Mouse (Mus musculus): ENCODE measurements around the gene Mrpl55. TPM values are rescaled to one million over a fixed set of nuclear protein-coding genes. Genes with fewer than 3 reads are reported as not detected.
"Not testable (repeated sequence)": the region's sequence is repeated elsewhere in the genome, so short reads cannot be mapped to it uniquely, and the experiment has no call there.

The Mrpl55 gene
- total RNA-seq, 2 experiments from 2014 or later, result 86.9 to 88.0 TPM

DNA sequence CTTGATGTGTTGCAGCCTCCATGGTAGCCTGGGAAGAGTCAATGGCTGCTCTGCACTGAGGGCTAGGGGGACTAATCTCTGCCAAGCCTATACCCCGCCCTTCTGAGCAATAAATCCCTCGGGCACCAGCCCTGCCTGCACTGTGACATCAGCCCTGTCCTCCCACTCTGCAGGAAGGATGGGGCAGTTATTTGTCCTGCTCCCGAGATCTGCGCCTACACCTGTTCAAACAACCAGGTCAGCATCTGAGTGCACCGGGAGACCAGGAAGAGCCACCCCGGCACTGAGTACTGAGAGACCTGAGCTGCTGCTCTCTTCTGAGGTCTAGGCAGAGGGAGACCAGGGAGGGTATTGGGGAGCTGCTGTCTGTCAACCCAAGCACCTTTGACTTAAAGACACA, 14.6 kb upstream of the Mrpl55 start:
- intact Hi-C loops (cut with DNase I), result loop anchor here (10.0 kb wide), 1 partner anchor 223 kb away; no protein-coding TSS in a partner anchor
- no peak for DNase-seq

GRCm38 (mm10) chr11:59191231-59192058, 10.8 kb upstream of the Mrpl55 start:
- peak; percentile 93 for DNase-seq
- intact Hi-C loops (cut with DNase I), result no loop called here

- intact Hi-C loops (cut with DNase I), result no loop called here
- DNase-seq, result no peak
Observed at GRCm38 (mm10) chr11:59192059-59192386, 10.3 kb upstream of the Mrpl55 start, which contains the start of gene Guk1. Gene Guk1 (minus strand): TSS chr11:59192212.

DNA sequence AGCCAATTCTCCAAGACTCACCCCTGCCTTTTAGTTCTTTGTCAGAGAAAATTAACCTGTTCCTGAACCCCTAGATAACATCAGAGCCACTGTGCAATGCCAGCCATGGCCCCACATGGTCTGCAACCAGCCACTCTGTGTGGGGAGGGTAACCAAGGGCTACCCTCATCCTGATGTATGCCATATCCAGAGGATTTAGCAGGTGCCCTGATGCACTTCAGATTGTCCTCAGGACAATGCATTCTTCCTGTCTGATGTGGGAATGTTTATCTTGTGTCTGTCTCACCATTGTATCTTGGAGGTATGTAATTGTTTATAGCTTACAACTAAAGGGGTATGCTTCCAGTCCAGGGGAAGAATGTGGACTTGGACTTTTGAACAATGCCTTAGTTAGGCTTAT, 6.1 kb upstream of the Mrpl55 start:
- intact Hi-C loops (cut with DNase I), result no loop called here
- DNase-seq, result no peak

DNA sequence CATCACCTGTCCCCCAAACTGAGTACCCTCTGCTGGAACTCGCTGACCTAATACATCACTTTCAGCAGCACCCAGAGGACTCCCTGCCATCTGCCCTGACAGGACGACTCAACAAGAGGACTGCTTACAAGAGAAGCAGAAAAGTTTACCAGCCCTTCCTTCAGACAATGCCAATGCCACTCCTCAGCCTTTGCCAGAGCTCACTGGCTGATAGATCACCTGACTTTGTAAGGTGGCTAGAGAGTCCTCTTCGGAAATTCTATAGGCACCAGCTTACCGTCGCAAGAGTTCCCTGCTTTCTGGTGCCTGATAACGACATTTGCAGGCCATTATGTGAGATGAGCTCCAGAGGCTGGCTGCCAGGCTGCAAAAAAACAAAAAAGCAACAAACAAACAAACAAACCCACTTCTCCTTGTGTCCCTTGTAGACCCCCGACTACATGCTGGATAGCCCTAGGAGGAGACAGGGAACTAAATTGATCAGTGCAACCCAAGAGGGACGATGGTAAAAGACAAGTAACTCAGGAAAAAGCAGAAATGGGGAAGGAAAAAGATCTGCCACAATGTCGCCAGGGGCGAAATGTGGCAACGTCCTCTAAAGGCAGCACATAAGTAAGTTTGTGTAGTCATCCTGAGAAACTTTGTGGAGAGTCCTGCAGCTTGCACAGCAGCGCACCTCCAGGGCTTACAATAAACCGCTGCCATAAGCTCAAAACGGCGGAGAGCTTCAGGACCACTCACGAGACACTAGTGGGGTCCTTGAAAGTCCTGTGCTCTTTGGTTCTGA, 877 bp upstream of the Mrpl55 start:
- intact Hi-C loops (cut with DNase I), result loop anchor here (5.0 kb wide), 1 partner anchor 39 kb away; the partner anchor contains the start of gene Iba57
- no peak for DNase-seq

- intact Hi-C loops (cut with DNase I), result no loop called here
- DNase-seq, result peak; percentile 94 to 95
Observed at GRCm38 (mm10) chr11:59208153-59208831, 6.0 kb downstream of the Mrpl55 start, which contains the start of gene 2310033P09Rik. Gene 2310033P09Rik (plus strand): TSS chr11:59208321.

GRCm38 (mm10) chr11:59209003-59209441, 6.7 kb downstream of the Mrpl55 start:
- intact Hi-C loops (cut with DNase I), result loop anchor here (1.0 kb wide), 1 partner anchor 18 kb away; no protein-coding TSS in a partner anchor
- DNase-seq, result peak; percentile 82 to 85

GRCm38 (mm10) chr11:59209580-59209979, 7.3 kb downstream of the Mrpl55 start:
- intact Hi-C loops (cut with DNase I), result loop anchor here (1.0 kb wide), 1 partner anchor 18 kb away; no protein-coding TSS in a partner anchor
- peak in 1 of 2 experiments; percentile 21 for DNase-seq

DNA sequence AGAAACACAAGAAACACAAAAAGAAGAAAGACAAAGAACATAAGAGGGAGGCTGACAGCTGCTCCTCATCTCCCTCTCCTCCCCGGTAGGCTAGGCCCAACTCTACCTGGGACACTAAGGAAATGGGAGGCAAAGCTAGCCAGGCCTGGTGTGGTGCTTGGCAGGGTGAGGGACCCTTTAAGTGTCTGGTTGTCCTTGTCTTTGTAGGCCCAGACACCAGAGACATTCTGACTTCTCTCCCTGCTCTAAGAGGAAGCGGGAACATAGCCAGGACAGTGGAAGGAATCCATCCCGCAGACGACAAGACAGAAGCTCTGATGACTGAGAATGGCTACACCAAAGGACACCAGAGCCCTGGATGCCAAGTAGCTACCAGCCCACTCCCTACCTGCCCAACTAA, 7.7 kb downstream of the Mrpl55 start:
- intact Hi-C loops (cut with DNase I), result no loop called here
- DNase-seq, result no peak

DNA sequence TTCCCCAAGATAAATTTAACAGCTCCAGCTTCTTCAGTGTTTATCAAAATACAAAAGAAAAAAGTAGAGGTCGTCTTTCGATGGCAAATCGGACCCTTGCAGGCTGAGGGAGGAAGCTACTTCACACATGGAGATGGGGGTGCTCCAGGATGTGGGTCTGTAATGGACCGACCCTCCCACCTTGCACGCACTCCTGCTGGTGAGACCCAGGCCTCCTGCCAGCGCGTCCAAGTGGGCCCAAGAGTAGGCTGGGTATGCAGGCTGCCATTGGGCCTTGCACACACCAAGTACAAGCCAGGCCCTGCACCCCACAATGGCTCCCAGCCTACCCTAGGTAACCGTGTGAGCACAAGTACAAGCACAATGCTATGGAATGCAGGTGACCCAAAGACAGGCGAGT, 9.3 kb downstream of the Mrpl55 start:
- intact Hi-C loops (cut with DNase I); DNase-seq: not testable (repeated sequence)

- intact Hi-C loops (cut with DNase I); DNase-seq: not testable (repeated sequence)
Observed at GRCm38 (mm10) chr11:59212320-59212719, 10.0 kb downstream of the Mrpl55 start.

DNA sequence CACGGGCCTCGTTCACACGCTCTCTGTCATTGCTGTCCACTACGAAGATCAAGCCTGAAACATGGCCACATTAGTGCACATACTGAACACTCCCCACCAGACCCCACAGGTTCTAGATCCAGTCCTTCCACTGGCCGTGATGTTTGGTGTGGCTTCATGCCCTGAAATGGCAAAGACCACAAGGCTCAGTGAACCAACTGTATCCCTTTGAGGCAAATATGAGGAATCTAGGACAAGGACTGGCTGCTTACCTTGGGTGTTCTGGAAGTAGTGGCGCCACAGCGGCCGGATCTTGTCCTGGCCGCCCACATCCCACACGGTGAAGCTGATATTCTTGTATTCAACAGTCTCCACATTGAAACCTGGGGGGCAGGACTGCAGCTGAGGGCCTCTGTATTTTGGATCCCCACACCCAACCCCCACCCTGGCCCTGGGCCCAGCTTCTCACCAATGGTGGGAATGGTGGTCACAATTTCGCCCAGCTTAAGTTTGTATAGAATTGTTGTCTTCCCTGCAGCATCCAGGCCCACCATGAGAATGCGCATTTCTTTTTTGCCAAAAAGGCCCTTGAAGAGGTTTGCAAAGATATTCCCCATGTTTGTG, 10.7 kb downstream of the Mrpl55 start:
- intact Hi-C loops (cut with DNase I), result no loop called here
- no peak for DNase-seq

DNA sequence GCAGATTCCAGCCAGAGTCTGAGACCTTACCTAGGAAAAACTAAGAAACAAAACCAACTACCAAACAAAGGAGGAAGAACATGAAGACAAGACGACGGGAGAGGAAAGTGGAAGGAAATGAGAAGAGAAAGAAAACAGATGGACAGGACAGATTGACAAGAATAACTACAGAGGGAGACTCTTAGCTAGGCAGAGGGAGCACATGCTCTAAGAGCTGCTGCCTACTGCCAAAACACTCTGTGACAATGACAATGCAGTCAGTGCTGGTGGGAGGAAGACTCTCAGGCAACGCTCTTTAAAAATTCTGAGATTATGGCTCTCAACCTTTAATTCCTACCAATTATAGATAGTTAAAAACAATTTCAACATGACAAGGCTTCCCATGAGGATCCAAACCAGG, 14.7 kb downstream of the Mrpl55 start:
- intact Hi-C loops (cut with DNase I), result no loop called here
- no peak for DNase-seq

GRCm38 (mm10) chr11:59218389-59218998, 16.2 kb downstream of the Mrpl55 start:
- intact Hi-C loops (cut with DNase I), result no loop called here
- DNase-seq, result no peak

DNA sequence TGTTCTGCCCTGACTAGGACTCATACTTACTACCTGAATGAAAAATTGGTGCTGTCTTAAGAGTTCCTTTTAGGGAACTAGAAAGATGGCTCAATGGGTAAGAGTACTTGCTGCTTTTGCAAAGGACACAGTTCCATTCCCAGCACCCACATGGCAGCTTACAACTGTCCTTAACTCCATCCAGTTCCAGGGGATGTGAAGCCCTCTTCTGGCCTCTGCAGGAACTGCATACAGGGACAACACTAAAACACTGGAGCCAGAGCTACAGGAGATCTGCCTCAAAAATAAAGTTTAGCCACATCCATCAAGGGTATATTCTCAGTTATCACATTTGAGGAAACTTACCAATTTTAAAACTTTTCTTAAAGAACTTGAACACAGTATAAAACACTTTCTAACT, 16.8 kb downstream of the Mrpl55 start:
- peak; percentile 28 to 55 for DNase-seq

DNA sequence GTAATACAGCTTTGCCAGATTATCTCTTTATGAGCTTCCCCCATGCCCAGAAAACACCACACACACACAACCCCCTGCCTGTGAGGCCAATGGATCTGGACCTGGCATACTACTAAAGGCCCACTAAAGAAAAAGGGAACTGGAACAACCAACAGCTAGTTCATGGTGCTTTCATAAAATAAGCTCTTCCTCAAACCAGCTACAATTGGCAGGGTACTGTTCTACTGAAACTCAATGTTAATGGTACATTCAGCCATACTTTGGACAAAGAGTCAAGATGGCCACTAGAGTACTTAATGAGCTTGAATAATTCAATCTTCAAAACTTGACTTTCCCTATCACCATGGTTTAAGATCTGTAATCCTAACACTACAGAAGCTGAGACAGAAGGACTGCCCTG, 19.3 kb downstream of the Mrpl55 start:
- DNase-seq, result no peak
- intact Hi-C loops (cut with DNase I), result no loop called here

More for the DNA sequence above, 16.8 kb downstream of the Mrpl55 start:
- intact Hi-C loops (cut with DNase I), result no loop called here

- intact Hi-C loops (cut with DNase I), result no loop called here
- no peak for DNase-seq
Observed at GRCm38 (mm10) chr11:59222306-59222705, 20.0 kb downstream of the Mrpl55 start.

GRCm38 (mm10) chr11:59224025-59224424, 21.7 kb downstream of the Mrpl55 start:
- intact Hi-C loops (cut with DNase I), result no loop called here
- DNase-seq, result no peak

DNA sequence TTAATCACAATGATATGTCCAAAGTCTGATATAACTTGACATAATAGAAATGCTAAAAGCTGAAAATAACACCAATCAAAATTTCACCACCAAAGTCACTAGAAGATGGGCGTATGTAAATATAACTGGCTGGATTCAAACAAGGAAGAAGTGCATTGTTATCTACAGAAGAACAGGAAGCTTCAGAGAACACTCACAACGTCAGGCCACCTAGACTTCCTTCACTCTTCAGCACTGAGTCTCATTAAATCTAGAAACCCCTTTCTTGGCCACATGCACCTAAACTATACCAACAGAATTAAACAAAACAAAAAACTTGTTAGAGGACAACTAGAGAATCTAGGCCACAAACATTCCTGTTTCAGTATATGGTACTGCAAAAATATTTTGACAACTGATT, 22.2 kb downstream of the Mrpl55 start:
- DNase-seq, result no peak
- intact Hi-C loops (cut with DNase I), result no loop called here

DNA sequence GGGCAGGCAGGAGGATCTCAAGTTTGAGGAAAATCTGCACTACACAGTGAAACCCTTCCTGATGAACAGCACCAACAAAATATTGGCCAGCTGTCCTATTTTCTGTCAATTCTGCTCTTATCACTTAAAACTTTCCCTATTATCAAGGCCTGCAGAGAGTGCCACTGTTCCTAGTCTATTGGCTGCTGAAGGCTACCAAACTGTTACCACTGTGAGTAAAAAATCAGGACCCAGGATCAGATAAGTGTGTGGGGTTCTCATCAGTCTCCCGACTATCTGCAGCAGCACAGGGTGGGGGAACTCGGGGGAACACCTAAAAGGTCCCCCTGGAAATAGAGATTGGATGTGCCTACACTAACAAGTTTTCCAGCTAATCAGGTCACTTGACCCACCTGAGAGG, 22.9 kb downstream of the Mrpl55 start:
- intact Hi-C loops (cut with DNase I), result no loop called here
- DNase-seq, result no peak

Measured in heart, postnatal 10 days (tissue).